Mouse (Mus musculus): ENCODE results near the gene Zmynd8. TPM values are rescaled to one million over a fixed set of nuclear protein-coding genes. Genes with fewer than 3 reads are reported as not detected.

Gene Zmynd8
- 18.6 and 31.3 TPM in 2 replicates for polyA plus RNA-seq (2012; rRNA removed; ENCODE audit: low replicate concordance)

DNA sequence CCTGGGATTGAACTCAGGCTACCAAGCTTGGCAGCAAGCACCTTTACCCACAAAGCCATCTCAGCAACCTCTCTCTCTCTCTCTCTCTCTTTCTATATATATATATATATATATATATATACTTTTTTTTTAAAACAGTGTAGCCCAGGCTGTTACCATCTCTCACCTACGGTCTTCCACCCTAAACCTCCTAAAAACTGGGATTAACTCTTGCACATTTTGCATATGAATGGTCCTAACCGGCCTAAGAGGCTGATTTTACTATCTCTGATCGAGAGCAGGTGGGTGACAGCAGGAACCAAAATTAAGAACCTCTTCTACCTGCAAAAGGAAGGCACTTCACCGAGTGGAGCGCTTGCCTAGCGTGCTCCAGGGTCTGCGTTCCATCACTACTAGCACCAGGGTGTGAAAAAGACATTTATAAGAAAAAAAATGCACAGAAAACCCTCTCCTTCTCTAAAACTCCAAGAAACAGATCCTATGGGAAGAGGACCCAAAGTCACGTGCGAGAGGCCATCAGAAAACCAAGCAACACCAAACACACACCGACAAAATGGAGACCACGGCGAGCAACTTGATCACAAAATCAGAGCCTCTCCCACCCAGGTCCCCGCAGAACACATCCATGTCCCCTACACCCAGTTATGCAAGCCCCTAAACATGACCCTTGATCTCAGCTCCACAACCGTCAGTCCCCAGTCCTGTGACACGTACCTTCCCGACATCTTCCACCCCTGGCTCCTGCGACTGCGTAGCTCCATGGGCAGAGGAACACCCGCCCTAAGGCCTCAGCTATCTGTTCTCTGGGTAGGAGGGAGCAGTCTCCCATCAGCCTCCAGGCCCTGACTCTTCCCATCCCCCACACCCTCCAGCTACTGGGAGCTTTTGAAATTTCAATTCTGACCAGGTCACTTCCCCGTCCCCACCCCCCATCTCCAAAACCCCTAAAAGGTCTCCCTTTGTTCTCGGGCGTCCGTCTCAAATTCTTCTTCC is at the start of gene Zmynd8:
Gene Zmynd8, minus strand, starts transcription at position 815 of the 993 bp plus-strand sequence.

Other genes starting within 250 kb of the Zmynd8 start
- 35.0 and 49.0 TPM in 2 replicates for gene Ncoa3, start 93.6 kb upstream of the Zmynd8 start, polyA plus RNA-seq (2012; rRNA removed; ENCODE audit: low replicate concordance)

Data from subcutaneous adipose tissue, adult 2 months (tissue).